Mouse (Mus musculus) ES-E14 (cell line): Measurements from ENCODE around the gene Ppbp.
"Not testable (repeated sequence)": the region's sequence is repeated elsewhere in the genome, so short reads cannot be mapped to it uniquely, and the experiment has no call there.

ENCODE experiments used
- HCFC1 ChIP-seq: IDR thresholded peaks from 2 replicates; pipeline ENCODE4 v1.6.1; 2012; ENCODE audit warnings: low read length, inconsistent platforms, borderline replicate concordance; ENCODE audit not compliant: insufficient read depth
- ZNF384 ChIP-seq: IDR thresholded peaks from 2 replicates; pipeline ENCODE4 v1.6.1; 2012; ENCODE audit warnings: low read depth, low read length, inconsistent platforms

DNA sequence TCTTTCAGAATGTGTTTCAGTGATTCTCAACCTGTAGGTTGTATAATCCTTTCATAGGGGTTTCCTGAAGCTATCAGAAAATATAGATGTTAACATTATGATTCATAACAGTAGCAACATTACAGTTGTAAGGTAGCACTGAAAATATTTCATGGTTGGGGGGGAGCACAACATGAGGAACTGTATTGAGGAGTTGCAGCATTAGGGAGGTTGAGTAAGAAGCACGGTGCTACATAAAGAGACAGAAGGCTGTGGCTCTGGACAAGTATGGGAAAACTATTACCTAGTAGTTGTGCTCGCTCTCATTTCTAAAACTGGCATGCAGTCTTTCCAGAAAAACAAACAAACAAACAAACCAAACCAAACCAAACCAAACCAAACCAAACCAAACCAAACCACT, 27.1 kb downstream of the Ppbp start:
- not testable (repeated sequence) for TF ChIP-seq ZNF384, HCFC1
